Mouse (Mus musculus) midbrain, postnatal 0 days (tissue): Measurements from ENCODE around the gene Car7. TPM values are rescaled to one million over a fixed set of nuclear protein-coding genes. Genes with fewer than 3 reads are reported as not detected.

Experiments used
- ATAC-seq: fragments of 200-750 bp; cut with Nextera tagmentation; 2 replicates; pipeline ENCODE4 v1.8.0; 2017; ENCODE audit warnings: moderate number of reproducible peaks, mild to moderate bottlenecking, moderate TSS enrichment, moderate library complexity; ENCODE audit not compliant: low FRiP score
- DNase-seq: peaks from one replicate; pipeline ENCODE4 v3.0.0-alpha.2; 2015; ENCODE audit warnings: low spot score
- H3K27ac ChIP-seq: fragments of 300-500 bp; sonication (generic); 2 replicates; pipeline ENCODE4 v1.5.1; 2014; ENCODE audit warnings: low read depth, mild to moderate bottlenecking, low read length, mixed read lengths
- H3K27me3 ChIP-seq: fragments of 300-500 bp; sonication (generic); 2 replicates; pipeline ENCODE4 v1.6.1; 2014; ENCODE audit warnings: low read length, control low read depth, mixed read lengths; ENCODE audit not compliant: insufficient read depth
- H3K36me3 ChIP-seq: fragments of 300-500 bp; sonication (generic); 2 replicates; pipeline ENCODE4 v1.6.1; 2014; ENCODE audit warnings: low read length, control low read depth, mixed read lengths; ENCODE audit not compliant: insufficient read depth
- H3K4me1 ChIP-seq: fragments of 300-500 bp; sonication (generic); 2 replicates; pipeline ENCODE4 v1.6.1; 2014; ENCODE audit warnings: mild to moderate bottlenecking, control low read depth, antibody characterized with exemption, low read length, mixed read lengths; ENCODE audit not compliant: insufficient read depth
- H3K4me2 ChIP-seq: fragments of 300-500 bp; sonication (generic); 2 replicates; pipeline ENCODE4 v1.6.1; 2014; ENCODE audit warnings: low read depth, mild to moderate bottlenecking, low read length, mixed read lengths; ENCODE audit not compliant: poor library complexity, severe bottlenecking
- H3K4me3 ChIP-seq: fragments of 300-500 bp; sonication (generic); 2 replicates; pipeline ENCODE4 v1.5.1; 2014; ENCODE audit warnings: low read depth, mild to moderate bottlenecking, low read length, moderate library complexity
- H3K9ac ChIP-seq: fragments of 300-500 bp; sonication (generic); replicated peaks from 2 replicates; pipeline ENCODE4 v1.6.1; 2014; ENCODE audit warnings: mild to moderate bottlenecking, low read length, moderate library complexity, mixed read lengths; ENCODE audit not compliant: poor library complexity, severe bottlenecking
- H3K9me3 ChIP-seq: fragments of 300-500 bp; sonication (generic); 2 replicates; pipeline ENCODE4 v1.6.1; 2016; ENCODE audit warnings: low read length, control low read depth
- CTCF ChIP-seq: IDR thresholded peaks from 2 replicates; pipeline ENCODE4 v1.5.1; 2016; ENCODE audit warnings: antibody characterized with exemption, mild to moderate bottlenecking
- WGBS: fragments of 180-500 bp; shearing (Covaris S2); extraction: QIAGEN DNeasy Blood & Tissue Kit; methylation state at CpG from one replicate; pipeline ENCODE4 v1.1.7; 2014; 5-methylcytosine and 5-hydroxymethylcytosine counted together
- polyA plus RNA-seq: library from polyadenylated mRNA; unstranded; fragments of >200 nt; fragmentation: Nextera tagmentation; extraction: Ambion mirVana; gene quantifications from 2 replicates; pipeline ENCODE4 v1.2.1, GENCODE M21; 2015
- total RNA-seq: library from RNA; depleted of rRNA; stranded (reverse); fragments of >200 nt; gene quantifications from 2 replicates; pipeline ENCODE4 v1.2.3, GENCODE M21; 2014; rRNA removed

Car7 gene
- total and polyA plus RNA-seq, 2 experiments from 2014 or later: 1.6 to 2.3 TPM

DNA sequence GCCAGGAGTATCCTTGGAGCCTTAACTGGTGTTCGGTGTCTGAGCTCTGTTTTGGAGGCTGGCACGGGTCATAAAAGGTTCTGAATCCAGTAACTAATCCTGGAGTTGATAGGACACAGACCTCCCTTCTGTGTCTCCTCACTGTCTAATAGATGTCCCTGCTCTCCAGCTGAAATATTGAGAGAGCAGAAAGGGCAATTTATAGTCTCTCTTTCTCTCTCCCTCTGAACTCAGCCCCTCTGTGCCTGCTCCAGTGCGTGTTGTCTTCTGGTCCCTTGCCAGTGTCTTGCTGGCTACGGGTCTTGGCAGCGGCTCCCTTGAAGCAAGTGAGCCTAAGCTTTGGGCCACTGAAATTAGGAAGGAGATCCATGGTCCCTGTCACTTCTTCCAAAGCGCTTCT, 63.2 kb downstream of the Car7 start:
- WGBS: 79% methylated on average over 6 of the region's 6 CpGs
- H3K4me1 ChIP-seq: no peaks in the 10 kb centered on the region; the same call in 1 of the 2 replicates
- H3K9me3 ChIP-seq: no peaks in the 10 kb centered on the region
- H3K9ac ChIP-seq: no peak overlapping the region
- H3K27ac ChIP-seq: no peak overlapping the region
- peaks cover 14% of the 10 kb centered on the region for H3K36me3 ChIP-seq
- no peak overlapping the region for H3K4me3 ChIP-seq
- DNase-seq (no peak), ATAC-seq (no peak)
- no peak overlapping the region for H3K4me2 ChIP-seq
- no peak for TF ChIP-seq CTCF
- H3K27me3 ChIP-seq: peaks cover 3% of the 10 kb centered on the region; the same call in 1 of the 2 replicates

DNA sequence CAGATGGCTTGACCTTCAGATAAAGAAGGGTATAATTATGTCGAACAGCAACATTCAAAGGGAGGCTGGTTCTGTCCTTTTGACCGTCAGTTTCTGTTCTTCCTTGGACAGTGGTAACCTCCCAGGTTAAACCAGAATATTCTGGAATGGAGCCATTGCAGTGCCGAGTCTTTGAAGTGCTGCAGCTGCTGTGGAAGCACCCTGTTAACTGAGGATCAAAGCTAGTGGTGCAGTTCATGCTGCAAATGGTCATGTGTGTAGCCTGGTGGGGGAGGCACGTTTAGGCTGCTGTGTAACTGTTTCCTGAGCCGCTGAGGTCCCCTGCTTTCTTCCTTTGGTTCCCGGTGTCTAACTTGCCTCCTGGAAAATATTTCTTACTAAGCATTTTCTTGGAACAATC, 64.0 kb downstream of the Car7 start:
- ATAC-seq (no peak), DNase-seq (no peak)
- H3K9me3 ChIP-seq: no peaks in the 10 kb centered on the region
- no peak overlapping the region for H3K27ac ChIP-seq
- H3K36me3 ChIP-seq: peaks cover 13% of the 10 kb centered on the region
- H3K4me1 ChIP-seq: no peaks in the 10 kb centered on the region; the same call in 1 of the 2 replicates
- WGBS: 64% methylated on average over 6 of the region's 6 CpGs
- no peak for TF ChIP-seq CTCF
- H3K4me2 ChIP-seq: no peak overlapping the region
- peaks cover 3% of the 10 kb centered on the region; the same call in 1 of the 2 replicates for H3K27me3 ChIP-seq
- H3K9ac ChIP-seq: no peak overlapping the region
- no peak overlapping the region for H3K4me3 ChIP-seq

Other genes with a start within 250 kb of the Car7 start
- not detected in 2 replicates for gene Cmtm2a, start 241.5 kb upstream of the Car7 start, total RNA-seq
- not detected in 2 replicates for gene Cmtm2a, start 241.5 kb upstream of the Car7 start, polyA plus RNA-seq
- gene Gm45711, start 224.6 kb upstream of the Car7 start, total RNA-seq: not detected in 2 replicates
- gene Gm45711, start 224.6 kb upstream of the Car7 start, polyA plus RNA-seq: not detected in 2 replicates
- not detected in 2 replicates for gene Cmtm1, start 224.5 kb upstream of the Car7 start, total RNA-seq
- gene Cmtm1, start 224.5 kb upstream of the Car7 start, polyA plus RNA-seq: not detected in 2 replicates
- not detected in 2 replicates for gene Gm11020, start 213.1 kb upstream of the Car7 start, total RNA-seq
- not detected in 2 replicates for gene Gm11020, start 213.1 kb upstream of the Car7 start, polyA plus RNA-seq
- gene Cmtm2b, start 212.5 kb upstream of the Car7 start, total RNA-seq: not detected in 2 replicates
- not detected in 2 replicates for gene Cmtm2b, start 212.5 kb upstream of the Car7 start, polyA plus RNA-seq
- 20.0 and 26.0 TPM in 2 replicates for gene Cmtm3, start 195.3 kb upstream of the Car7 start, total RNA-seq
- gene Cmtm3, start 195.3 kb upstream of the Car7 start, polyA plus RNA-seq: 32.1 and 33.2 TPM in 2 replicates
- 38.7 and 39.8 TPM in 2 replicates for gene Cmtm4, start 138.9 kb upstream of the Car7 start, total RNA-seq
- 2.5 and 2.7 TPM in 2 replicates for gene Cmtm4, start 138.9 kb upstream of the Car7 start, polyA plus RNA-seq
- gene Dync1li2, start 91.6 kb upstream of the Car7 start, total RNA-seq: 80.5 and 106 TPM in 2 replicates
- gene Dync1li2, start 91.6 kb upstream of the Car7 start, polyA plus RNA-seq: 66.5 and 73.4 TPM in 2 replicates
- 0.71 and 0.85 TPM in 2 replicates for gene Terb1, start 24.8 kb upstream of the Car7 start, total RNA-seq
- gene Terb1, start 24.8 kb upstream of the Car7 start, polyA plus RNA-seq: 0.68 and 0.81 TPM in 2 replicates
- gene Nae1, start 52 bp upstream of the Car7 start, total RNA-seq: 48.1 and 71.7 TPM in 2 replicates
- gene Nae1, start 52 bp upstream of the Car7 start, polyA plus RNA-seq: 107 and 108 TPM in 2 replicates
- gene Pdp2, start 56.8 kb downstream of the Car7 start, total RNA-seq: 12.1 and 16.0 TPM in 2 replicates
- 16.9 and 18.0 TPM in 2 replicates for gene Pdp2, start 56.8 kb downstream of the Car7 start, polyA plus RNA-seq
- gene Cdh16, start 89.7 kb downstream of the Car7 start, total RNA-seq: not detected in 2 replicates
- gene Cdh16, start 89.7 kb downstream of the Car7 start, polyA plus RNA-seq: not detected in 2 replicates
- gene Rrad, start 96.6 kb downstream of the Car7 start, total RNA-seq: 3.0 and 3.5 TPM in 2 replicates
- 3.3 and 3.4 TPM in 2 replicates for gene Rrad, start 96.6 kb downstream of the Car7 start, polyA plus RNA-seq
- gene Ciao2b, start 107.3 kb downstream of the Car7 start, total RNA-seq: 60.6 and 84.0 TPM in 2 replicates
- 108 and 113 TPM in 2 replicates for gene Ciao2b, start 107.3 kb downstream of the Car7 start, polyA plus RNA-seq
- not detected in 2 replicates for gene Ces2a, start 199.3 kb downstream of the Car7 start, total RNA-seq
- not detected in 2 replicates for gene Ces2a, start 199.3 kb downstream of the Car7 start, polyA plus RNA-seq